Mouse (Mus musculus): ENCODE data around the gene Eif3c. TPM values are rescaled to one million over a fixed set of nuclear protein-coding genes. Genes with fewer than 3 reads are reported as not detected.

Eif3c gene
- total RNA-seq, 4 experiments from 2014 or later, result 166 to 196 (median 174) TPM

GRCm38 (mm10) chr7:126556635-126557034 is 9.6 kb downstream of the Eif3c start:
- no peak for DNase-seq (ENCODE audit: low spot score in 2 of 2)

GRCm38 (mm10) chr7:126554796-126555195 is 11.4 kb downstream of the Eif3c start:
- no peak for DNase-seq (ENCODE audit: low spot score in 2 of 2)

- no peak for DNase-seq (ENCODE audit: low spot score in 2 of 2)
Measured at GRCm38 (mm10) chr7:126545631-126546030, 20.6 kb downstream of the Eif3c start.

- no peak for DNase-seq (ENCODE audit: low spot score in 2 of 2)
Measured at GRCm38 (mm10) chr7:126541661-126542060, 24.6 kb downstream of the Eif3c start.

- peak in 1 of 2 experiments; percentile 14 for DNase-seq (ENCODE audit: low spot score in 2 of 2)
Measured at GRCm38 (mm10) chr7:126537820-126538585, 28.2 kb downstream of the Eif3c start.

GRCm38 (mm10) chr7:126536466-126536865 is 29.7 kb downstream of the Eif3c start:
- no peak for DNase-seq (ENCODE audit: low spot score in 2 of 2)

- no peak for DNase-seq (ENCODE audit: low spot score in 2 of 2)
Measured at GRCm38 (mm10) chr7:126535766-126536165, 30.4 kb downstream of the Eif3c start.

GRCm38 (mm10) chr7:126533434-126533833 is 32.8 kb downstream of the Eif3c start:
- no peak for DNase-seq (ENCODE audit: low spot score in 2 of 2)

GRCm38 (mm10) chr7:126528166-126528577 is 38.0 kb downstream of the Eif3c start:
- DNase-seq (ENCODE audit: low spot score in 2 of 2), result no peak

- no peak for DNase-seq (ENCODE audit: low spot score in 2 of 2)
Measured at GRCm38 (mm10) chr7:126523316-126523715, 42.9 kb downstream of the Eif3c start.

GRCm38 (mm10) chr7:126519513-126519912 is 46.7 kb downstream of the Eif3c start:
- DNase-seq (ENCODE audit: low spot score in 2 of 2), result peak in 1 of 2 experiments; percentile 34

GRCm38 (mm10) chr7:126518261-126518941 is 47.8 kb downstream of the Eif3c start:
- DNase-seq (ENCODE audit: low spot score in 2 of 2), result no peak

GRCm38 (mm10) chr7:126511287-126511686 is 54.9 kb downstream of the Eif3c start:
- DNase-seq (ENCODE audit: low spot score in 2 of 2), result no peak

GRCm38 (mm10) chr7:126507126-126507778 is 59.0 kb downstream of the Eif3c start:
- DNase-seq (ENCODE audit: low spot score in 2 of 2), result no peak

- DNase-seq (ENCODE audit: low spot score in 2 of 2), result no peak
Measured at GRCm38 (mm10) chr7:126504913-126505312, 61.3 kb downstream of the Eif3c start.

GRCm38 (mm10) chr7:126503273-126503878 is 62.8 kb downstream of the Eif3c start, which contains the start of gene Atxn2l:
Atxn2l (minus strand) TSS chr7:126503437.
- peak; percentile 97 to 98 for DNase-seq (ENCODE audit: low spot score in 2 of 2)

GRCm38 (mm10) chr7:126502751-126503150 is 63.5 kb downstream of the Eif3c start:
- no peak for DNase-seq (ENCODE audit: low spot score in 2 of 2)

GRCm38 (mm10) chr7:126502023-126502741 is 64.0 kb downstream of the Eif3c start:
- peak; percentile 91 to 93 for DNase-seq (ENCODE audit: low spot score in 2 of 2)

GRCm38 (mm10) chr7:126501684-126502022 is 64.6 kb downstream of the Eif3c start:
- DNase-seq (ENCODE audit: low spot score in 2 of 2), result no peak

- no peak for DNase-seq (ENCODE audit: low spot score in 2 of 2)
Measured at GRCm38 (mm10) chr7:126499416-126499815, 66.8 kb downstream of the Eif3c start.

- no peak for DNase-seq (ENCODE audit: low spot score in 2 of 2)
Measured at GRCm38 (mm10) chr7:126497966-126498365, 68.2 kb downstream of the Eif3c start.

Data from layer of hippocampus, adult 8-10 months (tissue).